Mouse (Mus musculus) brown adipose tissue, adult 24 weeks (tissue): ENCODE measurements around the gene Adamts18. TPM values are rescaled to one million over a fixed set of nuclear protein-coding genes. Genes with fewer than 3 reads are reported as not detected.

ENCODE experiments used
- H3K27ac ChIP-seq: fragments of 200-500 bp; replicated peaks from 2 replicates; pipeline ENCODE4 v1.5.1; 2012; ENCODE audit warnings: low read depth, mild to moderate bottlenecking, low read length
- H3K4me1 ChIP-seq: fragments of 200-500 bp; 2 replicates; pipeline ENCODE4 v1.6.1; 2012; ENCODE audit warnings: low read length, mixed read lengths; ENCODE audit not compliant: control insufficient read depth, insufficient read depth, insufficient read length
- H3K4me3 ChIP-seq: fragments of 200-500 bp; 2 replicates; pipeline ENCODE4 v1.5.1; 2012; ENCODE audit warnings: low read depth, mild to moderate bottlenecking, low read length, moderate library complexity; ENCODE audit not compliant: insufficient read depth
- polyA plus RNA-seq: library from polyadenylated mRNA; stranded (reverse); fragments of >200 nt; gene quantifications from 2 replicates; pipeline ENCODE4 v1.2.4, GENCODE M21; 2012; ENCODE audit not compliant: missing spikeins, insufficient read depth, insufficient read length

Adamts18 gene
- polyA plus RNA-seq, 1 experiment, result not detected

- Histone ChIP-seq H3K4me1 (no peaks in the 10 kb centered on the region), H3K27ac (no peak overlapping the region), H3K4me3 (no peak overlapping the region)
Measured at GRCm38 (mm10) chr8:113854622-113855293, 6.2 kb upstream of the Adamts18 start.

- Histone ChIP-seq H3K27ac (no peak overlapping the region), H3K4me3 (no peak overlapping the region), H3K4me1 (no peaks in the 10 kb centered on the region)
Measured at GRCm38 (mm10) chr8:113853714-113854113, 5.2 kb upstream of the Adamts18 start.

DNA sequence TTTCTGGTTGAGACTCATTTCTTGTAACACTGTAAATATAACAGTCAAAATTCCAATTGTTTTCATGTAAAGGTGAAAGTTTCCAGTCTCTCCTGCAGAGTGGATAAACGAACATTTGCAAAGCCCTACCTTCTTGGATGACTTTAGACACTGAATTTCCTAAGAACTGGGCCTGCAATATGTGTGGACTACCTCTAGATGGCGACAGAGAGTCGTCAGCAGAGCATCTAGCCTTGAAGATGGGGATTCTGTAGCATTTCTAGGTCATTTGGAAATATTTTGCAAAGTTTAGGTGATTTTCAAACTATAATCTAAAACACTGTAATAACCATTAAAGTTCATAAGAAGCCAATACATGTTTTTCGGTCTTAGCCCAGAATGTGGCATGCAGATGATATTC, 3.1 kb upstream of the Adamts18 start:
- Histone ChIP-seq H3K4me1 (no peaks in the 10 kb centered on the region), H3K4me3 (no peak overlapping the region), H3K27ac (no peak overlapping the region)

GRCm38 (mm10) chr8:113848081-113848652, 371 bp downstream of the Adamts18 start:
- H3K27ac ChIP-seq, result no peak overlapping the region
- H3K4me3 ChIP-seq, result peak overlapping the region; percentile 15
- peaks cover 2% of the 10 kb centered on the region; the same call in 1 of the 2 replicates for H3K4me1 ChIP-seq

- Histone ChIP-seq H3K4me3 (peak overlapping the region; percentile 15; the same call in 1 of the 2 replicates), H3K27ac (no peak overlapping the region), H3K4me1 (peaks cover 2% of the 10 kb centered on the region; the same call in 1 of the 2 replicates)
Measured at GRCm38 (mm10) chr8:113847606-113848080, 895 bp downstream of the Adamts18 start.

GRCm38 (mm10) chr8:113846669-113847068, 1.9 kb downstream of the Adamts18 start:
- H3K4me1 ChIP-seq, result peaks cover 2% of the 10 kb centered on the region; the same call in 1 of the 2 replicates
- H3K4me3 ChIP-seq, result no peak overlapping the region
- no peak overlapping the region for H3K27ac ChIP-seq

DNA sequence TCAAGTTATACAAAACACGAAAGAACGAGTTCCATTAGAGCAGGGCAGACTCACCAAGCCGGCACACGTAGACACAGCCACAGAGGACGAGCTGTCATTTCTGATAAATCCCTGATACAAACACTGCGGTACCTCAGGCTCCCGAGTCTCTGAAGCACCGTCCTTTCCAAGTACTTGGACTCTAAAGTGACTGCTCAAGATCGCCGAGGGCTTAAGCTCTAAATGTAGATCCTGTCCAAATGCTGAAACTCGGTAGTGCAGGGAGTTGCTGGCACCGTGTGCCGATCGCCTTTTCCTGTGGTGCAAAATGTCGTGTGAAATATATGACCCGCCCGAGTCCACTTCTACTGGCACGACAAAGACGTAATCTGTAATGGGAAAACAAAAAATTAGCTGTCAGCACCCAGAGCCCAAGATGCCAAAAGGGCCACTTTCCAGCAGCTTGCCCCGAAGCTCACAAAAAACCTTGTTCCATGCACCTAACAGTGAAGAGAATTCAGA, 3.7 kb downstream of the Adamts18 start:
- Histone ChIP-seq H3K4me1 (peaks cover 2% of the 10 kb centered on the region; the same call in 1 of the 2 replicates), H3K4me3 (no peak overlapping the region), H3K27ac (no peak overlapping the region)

DNA sequence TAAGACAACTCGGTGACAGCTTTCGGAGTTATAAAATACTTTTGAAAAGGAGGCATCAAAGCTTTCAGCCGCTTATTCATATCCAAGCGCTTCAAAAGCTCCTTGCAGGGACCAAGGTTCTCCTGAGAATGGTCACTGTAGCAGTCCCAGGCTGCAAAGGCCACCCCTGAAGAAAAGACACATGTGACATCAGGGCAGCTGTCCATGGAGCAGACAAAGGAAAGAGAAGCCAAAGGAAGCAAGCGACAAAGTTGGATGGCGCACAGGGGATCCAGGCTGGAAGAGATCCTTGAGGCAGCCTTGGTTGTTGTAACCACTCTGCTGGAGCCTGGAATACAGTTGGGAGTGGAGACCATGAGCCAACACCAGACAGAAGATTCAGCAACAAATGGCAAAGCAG, 10.3 kb downstream of the Adamts18 start:
- H3K4me3 ChIP-seq, result no peak overlapping the region
- no peak overlapping the region for H3K27ac ChIP-seq

GRCm38 (mm10) chr8:113837570-113837915, 11.0 kb downstream of the Adamts18 start:
- Histone ChIP-seq H3K4me1 (no peaks in the 10 kb centered on the region), H3K4me3 (no peak overlapping the region), H3K27ac (no peak overlapping the region)

More for the DNA sequence above, 10.3 kb downstream of the Adamts18 start:
- H3K4me1 ChIP-seq, result no peaks in the 10 kb centered on the region

GRCm38 (mm10) chr8:113836892-113837569, 11.5 kb downstream of the Adamts18 start:
- Histone ChIP-seq H3K4me1 (no peaks in the 10 kb centered on the region), H3K27ac (no peak overlapping the region), H3K4me3 (no peak overlapping the region)

DNA sequence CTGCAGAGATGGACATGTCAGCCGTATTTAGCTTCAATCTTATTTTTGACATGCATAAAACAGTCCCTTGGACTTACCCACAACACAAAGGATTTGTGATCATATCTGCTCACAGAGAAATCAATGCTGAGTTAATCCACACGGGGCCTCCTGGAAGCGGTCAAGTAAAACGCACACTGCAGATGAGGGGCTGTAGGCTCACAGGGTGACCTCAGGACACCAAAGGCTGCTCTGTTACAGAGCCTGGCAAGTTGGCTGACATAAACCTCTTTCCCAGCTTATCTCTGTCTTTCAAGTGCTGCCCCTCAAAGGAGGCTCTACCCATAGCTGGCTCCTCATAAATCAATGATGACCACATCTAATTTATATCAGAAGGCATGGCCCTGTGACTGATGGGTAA, 14.9 kb downstream of the Adamts18 start:
- H3K27ac ChIP-seq, result no peak overlapping the region
- no peaks in the 10 kb centered on the region for H3K4me1 ChIP-seq
- H3K4me3 ChIP-seq, result no peak overlapping the region

GRCm38 (mm10) chr8:113827270-113827669, 21.3 kb downstream of the Adamts18 start:
- Histone ChIP-seq H3K4me3 (no peak overlapping the region), H3K4me1 (no peaks in the 10 kb centered on the region), H3K27ac (no peak overlapping the region)

DNA sequence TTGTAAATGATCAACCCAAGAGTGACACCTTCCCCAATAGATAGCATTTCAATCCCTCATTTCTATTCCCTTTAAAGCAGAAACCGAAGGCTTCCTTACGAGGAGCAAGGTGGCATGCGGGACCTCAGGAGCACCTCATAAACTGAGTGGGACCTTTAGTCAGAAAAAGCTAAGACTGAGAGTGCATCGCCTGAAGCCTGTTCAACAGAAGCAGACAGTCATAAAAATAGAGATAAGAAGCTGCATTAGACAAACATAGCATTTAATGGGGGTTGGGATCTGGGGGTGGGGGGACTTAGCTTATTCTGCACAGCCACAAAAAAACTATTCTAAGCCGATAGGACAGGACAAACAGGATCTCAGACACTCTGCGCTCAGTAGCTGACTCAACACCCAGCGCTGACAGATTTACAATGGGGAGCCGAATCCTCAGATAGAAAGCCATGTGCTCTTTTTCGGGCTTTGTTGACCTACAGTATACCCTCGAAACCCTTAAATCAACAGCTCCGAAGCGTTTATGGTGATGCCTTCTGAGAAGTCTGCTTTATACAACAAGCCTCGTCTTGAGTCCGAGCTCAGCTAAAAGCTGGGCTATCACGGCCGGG, 27.5 kb downstream of the Adamts18 start:
- Histone ChIP-seq H3K4me3 (no peak overlapping the region), H3K4me1 (no peaks in the 10 kb centered on the region), H3K27ac (no peak overlapping the region)

DNA sequence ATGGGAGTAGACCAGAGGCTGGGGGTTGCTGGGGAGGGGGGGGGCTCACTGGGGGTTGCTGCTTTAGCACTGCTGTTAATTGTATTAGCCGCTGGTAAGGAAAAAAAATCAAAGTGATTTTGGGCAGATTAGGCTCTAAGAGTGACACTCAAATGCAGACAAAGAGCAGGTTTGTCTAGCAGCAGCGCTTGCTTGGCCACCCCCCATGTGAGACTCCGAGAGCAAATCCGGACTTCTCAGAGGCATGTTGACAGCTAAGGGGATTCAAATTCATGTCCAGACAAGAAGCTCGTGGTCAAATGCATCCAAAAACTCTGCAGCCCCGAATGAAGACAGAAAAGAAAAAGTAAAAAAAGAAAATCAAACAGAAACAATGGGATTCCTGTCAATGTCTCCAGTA, 34.6 kb downstream of the Adamts18 start:
- Histone ChIP-seq H3K4me3 (no peak overlapping the region), H3K27ac (no peak overlapping the region), H3K4me1 (no peaks in the 10 kb centered on the region)

- Histone ChIP-seq H3K27ac (no peak overlapping the region), H3K4me1 (no peaks in the 10 kb centered on the region)
Measured at GRCm38 (mm10) chr8:113811521-113811920, 37.0 kb downstream of the Adamts18 start.

More at GRCm38 (mm10) chr8:113811521-113811920, 37.0 kb downstream of the Adamts18 start:
- no peak overlapping the region for H3K4me3 ChIP-seq
